Mouse (Mus musculus) hindbrain, embryonic 10.5 days (tissue): ENCODE measurements at regions not wholly inside any gene's neighbourhood (a gene's known extent, or its start where the extent isn't known, plus 50 kb on each side); places are given as distances from the start of the nearest gene placed in this dataset.

ENCODE experiments used
- DNase-seq: peaks from one replicate; pipeline ENCODE4 v3.0.0-alpha.2; 2017; ENCODE audit warnings: low spot score
- H3K27ac ChIP-seq: fragments of 300-500 bp; sonication (generic); 2 replicates; pipeline ENCODE4 v1.5.1; 2016; ENCODE audit warnings: mild to moderate bottlenecking, moderate library complexity
- H3K27me3 ChIP-seq: fragments of 300-500 bp; sonication (generic); 2 replicates; pipeline ENCODE4 v1.6.1; 2016; ENCODE audit warnings: mild to moderate bottlenecking; ENCODE audit not compliant: poor library complexity, insufficient read depth, severe bottlenecking
- H3K36me3 ChIP-seq: fragments of 300-500 bp; sonication (generic); 2 replicates; pipeline ENCODE4 v1.6.1; 2016; ENCODE audit warnings: mild to moderate bottlenecking, moderate library complexity
- H3K4me1 ChIP-seq: fragments of 300-500 bp; sonication (generic); replicated peaks from 2 replicates; pipeline ENCODE4 v1.6.1; 2016; ENCODE audit warnings: mild to moderate bottlenecking
- H3K4me3 ChIP-seq: fragments of 300-500 bp; sonication (generic); 2 replicates; pipeline ENCODE4 v1.5.1; 2016; ENCODE audit warnings: mild to moderate bottlenecking, moderate library complexity
- H3K9me3 ChIP-seq: fragments of 300-500 bp; sonication (generic); 2 replicates; pipeline ENCODE4 v1.6.1; 2016; ENCODE audit warnings: mild to moderate bottlenecking, moderate library complexity
- WGBS: fragments of 180-500 bp; shearing (Covaris S2); methylation state at CpG from one replicate; pipeline ENCODE4 v1.1.7; 2016; 5-methylcytosine and 5-hydroxymethylcytosine counted together

- H3K27me3 ChIP-seq: no peaks in the 10 kb centered on the region
- no peak overlapping the region for H3K27ac ChIP-seq
- no peaks in the 10 kb centered on the region for H3K4me1 ChIP-seq
- WGBS: 89% methylated on average over 3 of the region's 3 CpGs
- DNase-seq: no peak
- H3K9me3 ChIP-seq: no peaks in the 10 kb centered on the region
- no peaks in the 10 kb centered on the region for H3K36me3 ChIP-seq
- no peak overlapping the region for H3K4me3 ChIP-seq
Measured at GRCm38 (mm10) chr11:112017906-112018305, 764.1 kb upstream of the Sox9 start.

- H3K27me3 ChIP-seq: no peaks in the 10 kb centered on the region
- no peak for DNase-seq
- 88% methylated on average over 5 of the region's 5 CpGs for WGBS
- H3K9me3 ChIP-seq: no peaks in the 10 kb centered on the region
- no peak overlapping the region for H3K27ac ChIP-seq
- H3K4me1 ChIP-seq: no peaks in the 10 kb centered on the region
- H3K4me3 ChIP-seq: no peak overlapping the region
- no peaks in the 10 kb centered on the region for H3K36me3 ChIP-seq
Measured at GRCm38 (mm10) chr11:112028031-112028430, 754.0 kb upstream of the Sox9 start.

GRCm38 (mm10) chr11:112038741-112039140, 743.3 kb upstream of the Sox9 start:
- Histone ChIP-seq H3K4me3 (no peak overlapping the region), H3K36me3 (no peaks in the 10 kb centered on the region)
- 95% methylated on average over 11 of the region's 11 CpGs for WGBS

GRCm38 (mm10) chr11:112044455-112044854, 737.6 kb upstream of the Sox9 start:
- Histone ChIP-seq H3K4me3 (no peak overlapping the region), H3K36me3 (no peaks in the 10 kb centered on the region), H3K4me1 (0 out of 2 replicates have a peak, but pooled peaks cover 3% of the 10 kb centered on the region), H3K9me3 (no peaks in the 10 kb centered on the region), H3K27ac (no peak overlapping the region), H3K27me3 (no peaks in the 10 kb centered on the region)
- no peak for DNase-seq
- WGBS: 47% methylated on average over 5 of the region's 5 CpGs

More at GRCm38 (mm10) chr11:112038741-112039140, 743.3 kb upstream of the Sox9 start:
- no peak overlapping the region for H3K27ac ChIP-seq
- no peaks in the 10 kb centered on the region for H3K9me3 ChIP-seq
- DNase-seq: no peak
- no peaks in the 10 kb centered on the region for H3K27me3 ChIP-seq
- no peaks in the 10 kb centered on the region for H3K4me1 ChIP-seq

- DNase-seq: no peak
- peaks cover 4% of the 10 kb centered on the region; the same call in 1 of the 2 replicates for H3K4me1 ChIP-seq
- WGBS: 92% methylated on average over 2 of the region's 2 CpGs
- no peak overlapping the region for H3K4me3 ChIP-seq
- H3K27me3 ChIP-seq: no peaks in the 10 kb centered on the region
- H3K27ac ChIP-seq: no peak overlapping the region
- H3K36me3 ChIP-seq: no peaks in the 10 kb centered on the region
- H3K9me3 ChIP-seq: no peaks in the 10 kb centered on the region
Measured at GRCm38 (mm10) chr11:112045353-112045752, 736.7 kb upstream of the Sox9 start.

- H3K27me3 ChIP-seq: no peaks in the 10 kb centered on the region
- H3K4me3 ChIP-seq: no peak overlapping the region
- no peaks in the 10 kb centered on the region for H3K36me3 ChIP-seq
- H3K9me3 ChIP-seq: no peaks in the 10 kb centered on the region
- no peak for DNase-seq
- WGBS: 37% methylated on average over 7 of the region's 7 CpGs
- H3K27ac ChIP-seq: no peak overlapping the region
- H3K4me1 ChIP-seq: peaks cover 10% of the 10 kb centered on the region; the same call in 1 of the 2 replicates
Measured at GRCm38 (mm10) chr11:112050362-112050761, 731.7 kb upstream of the Sox9 start.

GRCm38 (mm10) chr11:112055591-112055990, 726.4 kb upstream of the Sox9 start:
- Histone ChIP-seq H3K4me3 (no peak overlapping the region), H3K27me3 (no peaks in the 10 kb centered on the region), H3K4me1 (peaks cover 3% of the 10 kb centered on the region; the same call in 1 of the 2 replicates), H3K36me3 (no peaks in the 10 kb centered on the region), H3K9me3 (no peaks in the 10 kb centered on the region), H3K27ac (no peak overlapping the region)
- no peak for DNase-seq
- WGBS: 75% methylated on average over 6 of the region's 6 CpGs

GRCm38 (mm10) chr11:112067176-112067575, 714.8 kb upstream of the Sox9 start:
- no peaks in the 10 kb centered on the region for H3K9me3 ChIP-seq
- no peak overlapping the region for H3K27ac ChIP-seq
- WGBS: 79% methylated on average over 3 of the region's 3 CpGs
- H3K4me1 ChIP-seq: no peaks in the 10 kb centered on the region
- H3K4me3 ChIP-seq: no peak overlapping the region
- no peaks in the 10 kb centered on the region for H3K27me3 ChIP-seq
- no peaks in the 10 kb centered on the region for H3K36me3 ChIP-seq
- no peak for DNase-seq

- Histone ChIP-seq H3K4me1 (no peaks in the 10 kb centered on the region), H3K36me3 (no peaks in the 10 kb centered on the region), H3K27me3 (no peaks in the 10 kb centered on the region), H3K9me3 (no peaks in the 10 kb centered on the region), H3K4me3 (no peak overlapping the region), H3K27ac (no peak overlapping the region)
- no peak for DNase-seq
- 95% methylated on average over 4 of the region's 4 CpGs for WGBS
Measured at GRCm38 (mm10) chr11:112068821-112069220, 713.2 kb upstream of the Sox9 start.

- H3K27me3 ChIP-seq: no peaks in the 10 kb centered on the region
- no peaks in the 10 kb centered on the region for H3K36me3 ChIP-seq
- H3K4me3 ChIP-seq: no peak overlapping the region
- WGBS: 84% methylated on average over 7 of the region's 7 CpGs
- H3K9me3 ChIP-seq: no peaks in the 10 kb centered on the region
- no peak for DNase-seq
- H3K27ac ChIP-seq: no peak overlapping the region
- H3K4me1 ChIP-seq: no peaks in the 10 kb centered on the region
Measured at GRCm38 (mm10) chr11:112071571-112071970, 710.5 kb upstream of the Sox9 start.

- Histone ChIP-seq H3K36me3 (no peaks in the 10 kb centered on the region), H3K4me3 (no peak overlapping the region), H3K27me3 (no peaks in the 10 kb centered on the region), H3K4me1 (peaks cover 4% of the 10 kb centered on the region), H3K9me3 (no peaks in the 10 kb centered on the region), H3K27ac (no peak overlapping the region)
- whole genome bisulfite sequencing: 90% methylated on average over 4 of the region's 4 CpGs
- no peak for DNase-seq
Measured at GRCm38 (mm10) chr11:112081386-112081785, 700.6 kb upstream of the Sox9 start.

GRCm38 (mm10) chr11:112083019-112083418, 699.0 kb upstream of the Sox9 start:
- 57% methylated on average over 4 of the region's 4 CpGs for WGBS
- no peak overlapping the region for H3K27ac ChIP-seq
- peaks cover 4% of the 10 kb centered on the region for H3K4me1 ChIP-seq
- H3K9me3 ChIP-seq: no peaks in the 10 kb centered on the region
- no peak for DNase-seq
- no peaks in the 10 kb centered on the region for H3K27me3 ChIP-seq
- H3K36me3 ChIP-seq: no peaks in the 10 kb centered on the region
- no peak overlapping the region for H3K4me3 ChIP-seq

- H3K27ac ChIP-seq: no peak overlapping the region
- H3K36me3 ChIP-seq: no peaks in the 10 kb centered on the region
- no peak overlapping the region for H3K4me3 ChIP-seq
- H3K27me3 ChIP-seq: no peaks in the 10 kb centered on the region
- no peak for DNase-seq
- H3K9me3 ChIP-seq: no peaks in the 10 kb centered on the region
- WGBS: 92% methylated on average over 8 of the region's 8 CpGs
- H3K4me1 ChIP-seq: peaks cover 19% of the 10 kb centered on the region
Measured at GRCm38 (mm10) chr11:112092168-112092567, 689.9 kb upstream of the Sox9 start.

GRCm38 (mm10) chr11:112095009-112095408, 687.0 kb upstream of the Sox9 start:
- Histone ChIP-seq H3K27me3 (no peaks in the 10 kb centered on the region), H3K9me3 (no peaks in the 10 kb centered on the region), H3K36me3 (no peaks in the 10 kb centered on the region), H3K4me1 (peaks cover 15% of the 10 kb centered on the region), H3K27ac (no peak overlapping the region), H3K4me3 (no peak overlapping the region)
- DNase-seq: no peak
- 30% methylated on average over 3 of the region's 3 CpGs for WGBS
